Mouse (Mus musculus): ENCODE data around the gene Odf4. TPM values are rescaled to one million over a fixed set of nuclear protein-coding genes. Genes with fewer than 3 reads are reported as not detected.
"Not testable (repeated sequence)": the region's sequence is repeated elsewhere in the genome, so short reads cannot be mapped to it uniquely, and the experiment has no call there.

Odf4 gene
- polyA plus RNA-seq, 1 experiment from 2014 or later: 1.3 TPM

- peak overlapping the region; percentile 59; the same call in 1 of the 2 replicates for H3K4me3 ChIP-seq (ENCODE audit: low read depth, low read length)
- H3K27me3 ChIP-seq (ENCODE audit: control insufficient read depth, insufficient read depth, low read length): no peaks in the 10 kb centered on the region
- H3K36me3 ChIP-seq (ENCODE audit: control insufficient read depth, insufficient read depth, low read length): no peaks in the 10 kb centered on the region
- ATAC-seq (ENCODE audit: low read depth): no peak
- H3K27ac ChIP-seq (ENCODE audit: low read depth, low read length): no peak overlapping the region
- no peak overlapping the region for H3K4me2 ChIP-seq (ENCODE audit: low read depth, low read length)
- H3K9ac ChIP-seq (replicated peaks; ENCODE audit: low read depth, low read length): no peak overlapping the region
- WGBS: 69% methylated on average over 1 of the region's 1 CpGs
- H3K9me3 ChIP-seq (ENCODE audit: control insufficient read depth, low read length): no peaks in the 10 kb centered on the region
- H3K4me1 ChIP-seq (ENCODE audit: control insufficient read depth, insufficient read depth, low read length): peaks cover 6% of the 10 kb centered on the region; the same call in 1 of the 2 replicates
Observed at GRCm38 (mm10) chr11:68966554-68966953, 39.7 kb upstream of the Odf4 start.

GRCm38 (mm10) chr11:68965845-68966244 lies 39.0 kb upstream of the Odf4 start:
- 33% methylated on average over 3 of the region's 3 CpGs for WGBS
- Histone ChIP-seq H3K27ac (ENCODE audit: low read depth, low read length) (no peak overlapping the region), H3K4me1 (ENCODE audit: control insufficient read depth, insufficient read depth, low read length) (peaks cover 6% of the 10 kb centered on the region; the same call in 1 of the 2 replicates), H3K27me3 (ENCODE audit: control insufficient read depth, insufficient read depth, low read length) (no peaks in the 10 kb centered on the region), H3K9me3 (ENCODE audit: control insufficient read depth, low read length) (no peaks in the 10 kb centered on the region), H3K9ac (replicated peaks; ENCODE audit: low read depth, low read length) (no peak overlapping the region), H3K4me3 (ENCODE audit: low read depth, low read length) (no peak overlapping the region), H3K4me2 (ENCODE audit: low read depth, low read length) (no peak overlapping the region), H3K36me3 (ENCODE audit: control insufficient read depth, insufficient read depth, low read length) (no peaks in the 10 kb centered on the region)
- ATAC-seq (ENCODE audit: low read depth): no peak

- H3K27ac ChIP-seq (ENCODE audit: low read depth, low read length): no peak overlapping the region
- no peak overlapping the region for H3K9ac ChIP-seq (replicated peaks; ENCODE audit: low read depth, low read length)
- H3K36me3 ChIP-seq (ENCODE audit: control insufficient read depth, insufficient read depth, low read length): no peaks in the 10 kb centered on the region
- no peak overlapping the region for H3K4me3 ChIP-seq (ENCODE audit: low read depth, low read length)
- no peak for ATAC-seq (ENCODE audit: low read depth)
- no peak overlapping the region for H3K4me2 ChIP-seq (ENCODE audit: low read depth, low read length)
- no peaks in the 10 kb centered on the region for H3K9me3 ChIP-seq (ENCODE audit: control insufficient read depth, low read length)
- H3K4me1 ChIP-seq (ENCODE audit: control insufficient read depth, insufficient read depth, low read length): peaks cover 6% of the 10 kb centered on the region; the same call in 1 of the 2 replicates
- H3K27me3 ChIP-seq (ENCODE audit: control insufficient read depth, insufficient read depth, low read length): no peaks in the 10 kb centered on the region
Observed at GRCm38 (mm10) chr11:68965050-68965449, 38.2 kb upstream of the Odf4 start.

GRCm38 (mm10) chr11:68963405-68963804 lies 36.5 kb upstream of the Odf4 start:
- no peak overlapping the region for H3K27ac ChIP-seq (ENCODE audit: low read depth, low read length)
- peaks cover 5% of the 10 kb centered on the region; the same call in 1 of the 2 replicates for H3K4me1 ChIP-seq (ENCODE audit: control insufficient read depth, insufficient read depth, low read length)
- WGBS: 84% methylated on average over 2 of the region's 2 CpGs
- no peaks in the 10 kb centered on the region for H3K27me3 ChIP-seq (ENCODE audit: control insufficient read depth, insufficient read depth, low read length)
- no peak overlapping the region for H3K4me3 ChIP-seq (ENCODE audit: low read depth, low read length)
- H3K4me2 ChIP-seq (ENCODE audit: low read depth, low read length): no peak overlapping the region
- no peaks in the 10 kb centered on the region for H3K36me3 ChIP-seq (ENCODE audit: control insufficient read depth, insufficient read depth, low read length)
- no peak for ATAC-seq (ENCODE audit: low read depth)
- no peak overlapping the region for H3K9ac ChIP-seq (replicated peaks; ENCODE audit: low read depth, low read length)
- H3K9me3 ChIP-seq (ENCODE audit: control insufficient read depth, low read length): no peaks in the 10 kb centered on the region

DNA sequence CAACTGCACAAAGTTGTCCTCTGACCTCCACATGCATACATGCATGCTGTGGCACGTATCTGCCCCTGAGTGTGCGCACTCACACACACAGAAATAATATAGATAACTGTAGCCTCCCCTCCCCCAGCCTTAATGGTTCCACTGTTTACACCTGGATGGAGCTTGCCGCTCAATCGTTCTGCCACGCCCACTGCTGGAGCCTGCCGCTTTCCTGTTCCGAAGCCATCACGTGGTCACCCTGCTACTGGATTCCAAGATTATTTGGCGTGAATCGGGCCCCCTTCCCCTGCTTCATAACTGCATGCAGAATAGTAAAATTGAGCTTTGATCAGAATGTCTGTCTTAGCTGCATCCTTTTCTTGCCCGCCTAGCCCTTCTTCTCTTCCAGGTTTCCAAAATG lies 35.3 kb upstream of the Odf4 start:
- H3K4me3 ChIP-seq (ENCODE audit: low read depth, low read length); H3K4me2 ChIP-seq (ENCODE audit: low read depth, low read length); H3K9ac ChIP-seq (replicated peaks; ENCODE audit: low read depth, low read length); H3K36me3 ChIP-seq (ENCODE audit: control insufficient read depth, insufficient read depth, low read length); H3K4me1 ChIP-seq (ENCODE audit: control insufficient read depth, insufficient read depth, low read length); H3K27me3 ChIP-seq (ENCODE audit: control insufficient read depth, insufficient read depth, low read length); H3K27ac ChIP-seq (ENCODE audit: low read depth, low read length); H3K9me3 ChIP-seq (ENCODE audit: control insufficient read depth, low read length); ATAC-seq (ENCODE audit: low read depth): not testable (repeated sequence)
- WGBS: 27% methylated on average over 11 of the region's 11 CpGs

DNA sequence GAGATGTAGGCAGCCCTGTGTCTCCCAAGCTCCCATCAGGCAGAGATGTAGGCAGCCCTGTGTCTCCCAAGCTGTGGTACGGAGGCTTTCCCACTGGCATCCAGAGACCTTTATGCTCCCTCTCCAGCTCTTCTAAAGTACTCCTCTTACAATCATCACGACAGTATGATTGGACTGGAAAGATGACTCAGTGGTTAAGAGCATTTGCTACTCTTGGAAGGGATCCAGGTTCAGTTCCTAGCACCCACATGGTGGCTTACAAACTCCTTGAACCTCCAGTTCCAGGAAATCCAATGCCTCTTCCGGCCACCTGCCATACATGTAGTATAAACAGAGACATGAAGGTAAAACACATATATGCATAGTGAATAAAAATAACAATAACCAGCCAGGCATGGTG lies 34.7 kb upstream of the Odf4 start:
- Histone ChIP-seq H3K36me3 (ENCODE audit: control insufficient read depth, insufficient read depth, low read length) (no peaks in the 10 kb centered on the region), H3K4me2 (ENCODE audit: low read depth, low read length) (no peak overlapping the region), H3K9me3 (ENCODE audit: control insufficient read depth, low read length) (no peaks in the 10 kb centered on the region), H3K27me3 (ENCODE audit: control insufficient read depth, insufficient read depth, low read length) (no peaks in the 10 kb centered on the region), H3K4me1 (ENCODE audit: control insufficient read depth, insufficient read depth, low read length) (no peaks in the 10 kb centered on the region), H3K4me3 (ENCODE audit: low read depth, low read length) (no peak overlapping the region), H3K9ac (replicated peaks; ENCODE audit: low read depth, low read length) (no peak overlapping the region), H3K27ac (ENCODE audit: low read depth, low read length) (no peak overlapping the region)
- ATAC-seq (ENCODE audit: low read depth): no peak
- 80% methylated on average over 3 of the region's 3 CpGs for WGBS

- Histone ChIP-seq H3K4me1 (ENCODE audit: control insufficient read depth, insufficient read depth, low read length) (0 out of 2 replicates have a peak, but pooled peaks cover 7% of the 10 kb centered on the region), H3K4me3 (ENCODE audit: low read depth, low read length) (no peak overlapping the region), H3K27me3 (ENCODE audit: control insufficient read depth, insufficient read depth, low read length) (peaks cover 1% of the 10 kb centered on the region; the same call in 1 of the 2 replicates), H3K9me3 (ENCODE audit: control insufficient read depth, low read length) (no peaks in the 10 kb centered on the region), H3K9ac (replicated peaks; ENCODE audit: low read depth, low read length) (no peak overlapping the region), H3K27ac (ENCODE audit: low read depth, low read length) (no peak overlapping the region), H3K36me3 (ENCODE audit: control insufficient read depth, insufficient read depth, low read length) (no peaks in the 10 kb centered on the region), H3K4me2 (ENCODE audit: low read depth, low read length) (no peak overlapping the region)
- 87% methylated on average over 1 of the region's 1 CpGs for WGBS
- ATAC-seq (ENCODE audit: low read depth): no peak
Observed at GRCm38 (mm10) chr11:68957971-68958370, 31.1 kb upstream of the Odf4 start.

GRCm38 (mm10) chr11:68957308-68957707 lies 30.4 kb upstream of the Odf4 start, which contains the start of gene Arhgef15:
TSS of gene Arhgef15 (minus strand) at chr11:68957480.
- no peak for ATAC-seq (ENCODE audit: low read depth)

DNA sequence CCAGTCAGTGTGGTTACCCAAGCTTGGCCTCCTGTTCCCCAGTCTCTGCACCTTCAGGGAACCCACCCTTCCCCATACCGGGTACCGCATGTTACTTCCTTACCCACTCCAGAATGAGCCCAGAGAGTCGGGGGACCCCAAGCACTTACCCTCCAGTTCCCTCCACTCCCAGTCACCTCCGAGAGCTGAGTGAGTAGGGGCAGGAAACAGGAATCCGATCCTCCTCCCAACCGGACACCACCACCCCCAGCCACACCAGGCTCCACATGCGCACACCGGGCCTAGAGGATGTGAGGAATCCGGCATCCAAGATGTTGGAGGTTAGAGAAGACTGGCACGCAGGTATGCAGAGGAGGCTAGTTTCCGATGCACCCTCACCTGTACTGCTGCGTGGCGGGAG lies 29.8 kb upstream of the Odf4 start:
- ATAC-seq (ENCODE audit: low read depth): no peak
- Histone ChIP-seq H3K9me3 (ENCODE audit: control insufficient read depth, low read length) (no peaks in the 10 kb centered on the region), H3K4me2 (ENCODE audit: low read depth, low read length) (no peak overlapping the region), H3K4me3 (ENCODE audit: low read depth, low read length) (no peak overlapping the region), H3K9ac (replicated peaks; ENCODE audit: low read depth, low read length) (no peak overlapping the region), H3K4me1 (ENCODE audit: control insufficient read depth, insufficient read depth, low read length) (0 out of 2 replicates have a peak, but pooled peaks cover 7% of the 10 kb centered on the region), H3K27ac (ENCODE audit: low read depth, low read length) (no peak overlapping the region), H3K36me3 (ENCODE audit: control insufficient read depth, insufficient read depth, low read length) (no peaks in the 10 kb centered on the region), H3K27me3 (ENCODE audit: control insufficient read depth, insufficient read depth, low read length) (peaks cover 2% of the 10 kb centered on the region; the same call in 1 of the 2 replicates)
- 36% methylated on average over 13 of the region's 13 CpGs for WGBS

More at GRCm38 (mm10) chr11:68957308-68957707, 30.4 kb upstream of the Odf4 start, which contains the start of gene Arhgef15:
- Histone ChIP-seq H3K27ac (ENCODE audit: low read depth, low read length) (no peak within 1 kb of the TSS), H3K9ac (replicated peaks; ENCODE audit: low read depth, low read length) (no peak within 1 kb of the TSS), H3K36me3 (ENCODE audit: control insufficient read depth, insufficient read depth, low read length) (no peaks in the 10 kb centered on the region), H3K4me2 (ENCODE audit: low read depth, low read length) (no peak within 1 kb of the TSS), H3K4me3 (ENCODE audit: low read depth, low read length) (no peak within 1 kb of the TSS), H3K27me3 (ENCODE audit: control insufficient read depth, insufficient read depth, low read length) (peaks cover 2% of the 10 kb centered on the region; the same call in 1 of the 2 replicates), H3K4me1 (ENCODE audit: control insufficient read depth, insufficient read depth, low read length) (0 out of 2 replicates have a peak, but pooled peaks cover 7% of the 10 kb centered on the region), H3K9me3 (ENCODE audit: control insufficient read depth, low read length) (no peaks in the 10 kb centered on the region)
- WGBS: 39% methylated on average over 8 of the region's 8 CpGs
